ENCODE assay signal across 8 mouse cellular contexts in the genomic region with DNA sequence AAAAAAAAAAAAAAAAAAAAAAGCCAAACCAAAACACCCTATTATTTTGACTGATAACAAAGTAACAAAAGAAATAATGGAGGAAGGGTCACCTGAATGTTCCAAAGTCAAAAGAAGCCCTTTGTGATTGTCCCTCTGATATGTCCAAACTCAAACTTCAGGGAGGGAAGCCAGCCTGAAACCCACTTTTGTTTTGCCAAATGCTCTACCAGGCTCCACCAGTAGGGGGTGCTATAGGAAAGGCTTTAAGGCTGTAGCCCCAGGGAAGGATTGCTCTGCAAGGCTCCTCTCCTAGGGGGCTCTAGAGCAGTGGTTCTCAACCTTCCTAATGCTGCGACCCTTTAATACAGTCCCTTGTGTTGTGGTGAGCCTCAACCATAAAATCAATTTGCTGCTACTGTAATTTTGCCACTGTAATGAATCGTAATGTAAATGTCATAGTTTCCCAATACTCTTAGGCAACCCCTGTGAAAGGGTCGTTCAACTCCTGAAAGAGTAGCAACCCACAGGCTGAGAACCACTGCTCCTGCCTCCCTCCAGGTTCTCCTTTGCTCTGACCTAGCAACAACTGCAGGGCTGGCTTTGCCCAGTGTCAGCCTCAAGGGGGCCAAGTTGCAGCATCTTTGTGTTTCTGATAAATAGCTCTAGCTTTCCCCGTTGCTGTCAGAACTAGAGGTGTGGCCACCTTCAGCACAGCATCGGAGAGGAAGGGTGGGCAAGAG. TPM values are rescaled to one million over a fixed set of nuclear protein-coding genes. Genes with fewer than 3 reads are reported as not detected.
DNase-seq lines count a peak whose midpoint lies in the region; ATAC-seq and TF ChIP-seq lines count a peak whose summit lies in the region.

No protein-coding gene starts in this region.

- H3K27ac ChIP-seq in intestine, postnatal 0 days (ENCODE audit: low read depth, low read length), result no peak overlapping the region

- no peaks in the 10 kb centered on the region for H3K36me3 ChIP-seq in intestine, postnatal 0 days (ENCODE audit: control insufficient read depth, insufficient read depth)

- no peak overlapping the region for H3K4me3 ChIP-seq in intestine, postnatal 0 days (ENCODE audit: low read depth, low read length)
- H3K4me3 ChIP-seq in lung, adult 2 months (replicated peaks; ENCODE audit: extremely low read depth, low read depth, low read length), result no peak overlapping the region

- 51% methylated on average over 5 of the region's 5 CpGs for WGBS in intestine, postnatal 0 days
- WGBS in lung, adult 2 months, result 33% methylated on average over 5 of the region's 5 CpGs

- H3K4me1 ChIP-seq in intestine, postnatal 0 days (replicated peaks; ENCODE audit: control insufficient read depth, insufficient read depth, low read length), result no peaks in the 10 kb centered on the region
- no peaks in the 10 kb centered on the region for H3K4me1 ChIP-seq in lung, adult 2 months (ENCODE audit: control insufficient read depth, insufficient read depth, low read length)

- no peak overlapping the region for H3K9ac ChIP-seq in intestine, postnatal 0 days (ENCODE audit: low read depth, low read length)

- H3K27me3 ChIP-seq in intestine, postnatal 0 days (replicated peaks; ENCODE audit: control insufficient read depth, insufficient read depth, low read length), result no peaks in the 10 kb centered on the region

- H3K9me3 ChIP-seq in intestine, postnatal 0 days (ENCODE audit: control insufficient read depth), result no peaks in the 10 kb centered on the region

- ATAC-seq in intestine, postnatal 0 days, result no peak

- H3K4me2 ChIP-seq in intestine, postnatal 0 days (replicated peaks; ENCODE audit: low read depth), result no peak overlapping the region

- DNase-seq in A20 (ENCODE audit: low read depth, low spot score), result peak; percentile 73
- DNase-seq in MEL-GATA-1-ER (ENCODE audit: extremely low read depth, low read depth), result peak; percentile 25
- peak; percentile 68 for DNase-seq in cerebellum, adult 9-11 months
- DNase-seq in frontal cortex, postnatal 25 days (ENCODE audit: low spot score in 2 of 2), result peak; percentile 69 to 74
- DNase-seq in lung, adult 2 months, result peak; percentile 69
- peak; percentile 77 for DNase-seq in ovary, postnatal 14 days (ENCODE audit: low spot score)
- DNase-seq in thymus, postnatal 14 days, result peak; percentile 84

- TF ChIP-seq POLR2A in lung, adult 2 months (IDR thresholded peaks at IDR 0.05; ENCODE audit: borderline replicate concordance, extremely low read depth, low read depth, low read length), result no peak

- peak; percentile 88 for TF ChIP-seq CTCF in intestine, postnatal 0 days (IDR thresholded peaks at IDR 0.05; ENCODE audit: low read depth)
- TF ChIP-seq CTCF in lung, adult 2 months (IDR thresholded peaks at IDR 0.05; ENCODE audit: insufficient read depth, low read length), result peak; percentile 71

RNA-seq across cellular contexts. Expression of gene Atp1a3, which starts 24.4 kb away (rescaled TPM):
- 3.4 and 3.6 TPM in 2 replicates for polyA plus RNA-seq in intestine, postnatal 0 days (2015; fragmentation: Nextera tagmentation; extraction: Ambion mirVana)
- polyA plus RNA-seq in lung, adult 2 months (2012; rRNA removed), result 4.8 and 7.1 TPM in 2 replicates

RNA-seq across cellular contexts. Expression of gene Grik5, which starts 42.0 kb away (rescaled TPM):
- polyA plus RNA-seq in intestine, postnatal 0 days (2015; fragmentation: Nextera tagmentation; extraction: Ambion mirVana), result 1.3 TPM in 2 replicates
- 28.5 and 31.1 TPM in 2 replicates for polyA plus RNA-seq in lung, adult 2 months (2012; rRNA removed)

RNA-seq across cellular contexts. Expression of gene Zfp574, which starts 42.2 kb away (rescaled TPM):
- 11.6 and 12.1 TPM in 2 replicates for polyA plus RNA-seq in intestine, postnatal 0 days (2015; fragmentation: Nextera tagmentation; extraction: Ambion mirVana)
- 46.8 and 48.4 TPM in 2 replicates for polyA plus RNA-seq in lung, adult 2 months (2012; rRNA removed)

RNA-seq across cellular contexts. Expression of gene Rabac1, which starts 57.6 kb away (rescaled TPM):
- polyA plus RNA-seq in intestine, postnatal 0 days (2015; fragmentation: Nextera tagmentation; extraction: Ambion mirVana), result 127 and 129 TPM in 2 replicates
- polyA plus RNA-seq in lung, adult 2 months (2012; rRNA removed), result 806 and 948 TPM in 2 replicates

Comparison
In these comparisons a context has a peak if more than half of its experiments do, and no peak if none do; other contexts are left out.
1. DNase-seq: peak in every context shown above with its lines; median percentile 84 in thymus, postnatal 14 days; 77 in ovary, postnatal 14 days; 73 in A20; 72 in frontal cortex, postnatal 25 days; 69 in lung, adult 2 months; 68 in cerebellum, adult 9-11 months; 25 in MEL-GATA-1-ER.
2. RNA of gene Grik5, which starts 42.0 kb away (polyA plus RNA-seq): 28.5 to 31.1 TPM in lung, adult 2 months; 1.3 TPM in intestine, postnatal 0 days; every median in the first group is over 10 times any median in the second.